Mouse (Mus musculus) embryonic facial prominence, embryonic 14.5 days (tissue): ENCODE data around the gene 1700003F12Rik. TPM values are rescaled to one million over a fixed set of nuclear protein-coding genes. Genes with fewer than 3 reads are reported as not detected.

Experiments
- ATAC-seq: fragments of 200-750 bp; cut with Nextera tagmentation; 2 replicates; pipeline ENCODE4 v1.8.0; 2017; ENCODE audit warnings: low read depth, moderate number of reproducible peaks, moderate TSS enrichment
- DNase-seq: peaks from one replicate; pipeline ENCODE4 v3.0.0-alpha.2; 2015; ENCODE audit warnings: low spot score
- H3K27ac ChIP-seq: fragments of 300-500 bp; sonication (generic); replicated peaks from 2 replicates; pipeline ENCODE4 v1.5.1; 2014; ENCODE audit warnings: low read depth, mild to moderate bottlenecking, low read length, moderate library complexity
- H3K27me3 ChIP-seq: fragments of 300-500 bp; sonication (generic); replicated peaks from 2 replicates; pipeline ENCODE4 v1.6.1; 2014; ENCODE audit warnings: low read length; ENCODE audit not compliant: control insufficient read depth, insufficient read depth
- H3K36me3 ChIP-seq: fragments of 300-500 bp; sonication (generic); 2 replicates; pipeline ENCODE4 v1.6.1; 2014; ENCODE audit warnings: low read length, mixed read lengths; ENCODE audit not compliant: control insufficient read depth, insufficient read depth
- H3K4me1 ChIP-seq: fragments of 300-500 bp; sonication (generic); 2 replicates; pipeline ENCODE4 v1.6.1; 2014; ENCODE audit warnings: antibody characterized with exemption, low read length; ENCODE audit not compliant: control insufficient read depth, insufficient read depth
- H3K4me2 ChIP-seq: fragments of 300-500 bp; sonication (generic); 2 replicates; pipeline ENCODE4 v1.6.1; 2014; ENCODE audit warnings: low read depth, mild to moderate bottlenecking, low read length, moderate library complexity, mixed read lengths
- H3K4me3 ChIP-seq: fragments of 300-500 bp; sonication (generic); 2 replicates; pipeline ENCODE4 v1.5.1; 2014; ENCODE audit warnings: low read depth, mild to moderate bottlenecking, low read length
- H3K9ac ChIP-seq: fragments of 300-500 bp; sonication (generic); 2 replicates; pipeline ENCODE4 v1.6.1; 2014; ENCODE audit warnings: low read depth, mild to moderate bottlenecking, low read length, moderate library complexity, mixed read lengths
- H3K9me3 ChIP-seq: fragments of 300-500 bp; sonication (generic); 2 replicates; pipeline ENCODE4 v1.6.1; 2016; ENCODE audit warnings: low read length; ENCODE audit not compliant: control insufficient read depth
- whole genome bisulfite sequencing: fragments of 180-500 bp; shearing (Covaris S2); extraction: QIAGEN DNeasy Blood & Tissue Kit; methylation state at CpG from one replicate; pipeline ENCODE4 v1.1.7; 2014; 5-methylcytosine and 5-hydroxymethylcytosine counted together
- polyA plus RNA-seq: library from polyadenylated mRNA; unstranded; fragments of >200 nt; fragmentation: Nextera tagmentation; extraction: Ambion mirVana; gene quantifications from 2 replicates; pipeline ENCODE4 v1.2.1, GENCODE M21; 2014

1700003F12Rik gene
- polyA plus RNA-seq, 1 experiment from 2014 or later: 0.78 TPM

DNA sequence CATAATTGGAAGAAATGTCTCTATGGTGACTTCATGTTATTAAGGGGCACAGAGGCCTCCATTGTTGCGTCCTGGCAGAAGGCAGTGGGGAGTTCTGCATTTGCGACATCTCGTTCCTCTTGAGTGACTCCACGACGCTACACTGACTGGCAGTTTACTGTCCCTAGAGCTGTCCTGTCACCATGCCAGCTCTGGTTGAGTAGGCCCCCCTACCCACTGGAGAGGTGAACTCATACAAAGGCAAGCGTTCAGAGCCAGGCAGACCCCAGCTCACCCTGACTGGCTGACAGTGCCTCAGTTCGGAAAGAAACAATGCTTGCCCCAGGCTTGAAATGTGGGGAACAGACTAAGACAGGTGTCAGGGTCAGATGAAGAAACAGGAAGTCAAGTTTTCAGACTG lies 27.4 kb downstream of the 1700003F12Rik start:
- no peaks in the 10 kb centered on the region for H3K27me3 ChIP-seq
- ATAC-seq (no peak), DNase-seq (no peak)
- H3K4me3 ChIP-seq: no peak overlapping the region
- H3K9ac ChIP-seq: no peak overlapping the region
- H3K27ac ChIP-seq: no peak overlapping the region
- H3K4me1 ChIP-seq: peaks cover 13% of the 10 kb centered on the region; the same call in 1 of the 2 replicates
- H3K9me3 ChIP-seq: no peaks in the 10 kb centered on the region
- WGBS: 57% methylated on average over 7 of the region's 7 CpGs
- H3K36me3 ChIP-seq: no peaks in the 10 kb centered on the region
- H3K4me2 ChIP-seq: no peak overlapping the region

DNA sequence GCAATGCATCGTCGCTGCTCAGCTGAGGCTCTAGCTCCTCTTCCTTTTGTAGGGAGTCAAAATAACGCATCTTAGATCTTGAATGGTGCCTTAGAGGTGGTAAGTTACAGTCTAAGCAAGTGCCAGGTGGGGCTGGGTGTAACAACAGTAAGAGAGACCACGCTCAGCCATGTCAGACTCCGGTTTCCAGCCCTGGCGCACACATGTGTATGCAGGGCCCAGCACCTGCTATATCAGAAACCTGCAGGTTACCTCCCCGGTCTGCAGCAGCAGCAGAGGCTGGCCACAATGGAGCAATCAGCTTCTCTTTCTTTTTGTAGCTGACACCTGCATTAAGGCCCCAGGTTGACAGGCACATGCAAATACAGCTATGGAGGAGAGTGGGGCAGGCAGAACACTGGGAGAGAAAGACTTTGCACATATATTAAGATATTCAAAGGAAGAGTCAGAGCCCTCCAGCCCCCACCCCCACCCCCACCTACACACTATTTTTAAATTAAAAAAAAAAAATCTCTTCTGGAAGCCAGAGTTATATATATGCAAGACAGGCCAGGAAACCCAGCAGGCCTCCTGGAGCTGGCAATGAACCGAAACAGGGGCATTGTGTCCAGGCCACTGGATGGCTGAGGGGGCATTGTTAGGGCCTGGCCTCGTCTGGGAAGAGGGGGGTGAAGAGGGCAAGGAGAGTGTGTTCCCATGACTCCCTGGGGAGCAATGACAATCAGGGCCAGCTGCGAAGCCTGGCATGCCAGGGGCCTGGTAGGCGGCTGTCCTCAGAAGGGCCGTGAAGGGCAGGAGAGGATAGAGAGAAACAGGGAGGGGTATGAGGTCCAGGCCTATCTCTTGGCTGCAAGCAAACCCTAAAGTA lies 30.2 kb downstream of the 1700003F12Rik start:
- Histone ChIP-seq H3K27me3 (no peaks in the 10 kb centered on the region), H3K9ac (no peak overlapping the region), H3K4me2 (no peak overlapping the region), H3K4me1 (0 out of 2 replicates have a peak, but pooled peaks cover 2% of the 10 kb centered on the region), H3K4me3 (no peak overlapping the region), H3K27ac (no peak overlapping the region), H3K36me3 (no peaks in the 10 kb centered on the region), H3K9me3 (no peaks in the 10 kb centered on the region)
- 50% methylated on average over 9 of the region's 12 CpGs for WGBS
- ATAC-seq: peak; percentile 33; the same call in 1 of the 2 replicates
- DNase-seq: peak; percentile 52

DNA sequence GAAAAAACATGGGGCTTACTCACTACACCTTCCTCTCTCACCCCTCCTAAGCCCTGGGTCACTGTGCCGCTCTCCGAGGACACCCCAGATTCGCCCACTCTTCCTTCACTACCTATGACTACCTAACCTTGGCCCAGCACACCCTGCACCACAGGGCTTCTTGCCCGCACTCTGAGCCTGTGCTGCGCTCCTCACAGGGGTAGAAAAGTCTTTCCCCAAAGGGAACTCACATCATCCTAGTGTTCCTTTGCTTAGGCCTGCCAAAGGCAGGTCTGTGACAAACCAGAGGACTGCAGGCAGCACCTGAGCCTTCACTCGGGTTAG lies 30.8 kb downstream of the 1700003F12Rik start:
- WGBS: 82% methylated on average over 6 of the region's 6 CpGs
- Histone ChIP-seq H3K4me1 (no peaks in the 10 kb centered on the region), H3K9ac (no peak overlapping the region), H3K27me3 (no peaks in the 10 kb centered on the region), H3K9me3 (no peaks in the 10 kb centered on the region), H3K36me3 (no peaks in the 10 kb centered on the region), H3K4me3 (no peak overlapping the region), H3K4me2 (no peak overlapping the region), H3K27ac (no peak overlapping the region)
- DNase-seq (no peak), ATAC-seq (no peak)

DNA sequence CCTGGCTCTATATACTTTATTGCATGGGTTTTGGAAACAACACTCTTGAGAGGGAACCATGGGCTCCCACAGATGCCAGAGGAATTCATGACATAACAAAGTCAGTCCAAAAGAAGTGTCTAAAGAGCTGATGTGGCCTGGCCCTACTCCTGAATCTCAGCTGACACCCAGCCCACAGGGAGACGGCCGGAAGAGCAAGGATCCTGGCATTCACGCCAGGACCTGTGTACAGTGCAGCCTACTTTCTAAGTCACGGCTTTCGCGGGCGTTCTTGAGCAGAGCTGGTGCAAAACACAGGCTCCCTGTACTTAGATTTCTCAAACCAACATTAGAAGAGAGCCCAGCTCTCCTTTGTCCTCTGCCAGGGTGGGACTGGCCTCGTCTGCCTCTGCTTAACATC lies 33.7 kb downstream of the 1700003F12Rik start:
- 80% methylated on average over 8 of the region's 8 CpGs for WGBS
- no peak for ATAC-seq
- no peak overlapping the region for H3K4me3 ChIP-seq
- H3K9me3 ChIP-seq: no peaks in the 10 kb centered on the region
- no peak overlapping the region for H3K27ac ChIP-seq
- H3K36me3 ChIP-seq: no peaks in the 10 kb centered on the region
- 0 out of 2 replicates have a peak, but pooled peaks cover 12% of the 10 kb centered on the region for H3K4me1 ChIP-seq
- no peaks in the 10 kb centered on the region for H3K27me3 ChIP-seq
- no peak for DNase-seq
- H3K4me2 ChIP-seq: no peak overlapping the region
- no peak overlapping the region for H3K9ac ChIP-seq

DNA sequence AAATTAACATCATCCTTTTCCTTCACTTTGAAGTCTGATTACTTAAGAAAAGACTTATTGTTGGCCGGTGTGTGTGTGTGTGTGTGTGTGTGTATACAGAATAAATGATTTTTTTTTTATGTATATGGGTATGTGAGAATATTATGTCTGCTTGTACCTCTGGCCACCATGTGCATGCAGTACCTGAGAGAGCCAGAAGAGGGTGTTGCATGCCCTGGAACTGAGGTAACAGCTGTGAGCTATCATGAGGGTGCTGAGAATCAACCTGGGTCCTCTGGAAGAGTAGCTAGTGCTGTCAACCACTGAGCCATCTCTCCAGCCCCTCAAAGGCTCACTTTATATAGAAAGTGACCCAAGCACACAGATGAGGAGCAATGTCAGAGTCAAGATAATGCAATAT lies 34.5 kb downstream of the 1700003F12Rik start:
- H3K36me3 ChIP-seq: peaks cover under 1% of the 10 kb centered on the region; the same call in 1 of the 2 replicates
- DNase-seq (no peak), ATAC-seq (no peak)
- no peak overlapping the region for H3K4me2 ChIP-seq
- H3K27ac ChIP-seq: no peak overlapping the region
- no peak overlapping the region for H3K4me3 ChIP-seq
- 0 out of 2 replicates have a peak, but pooled peaks cover 12% of the 10 kb centered on the region for H3K4me1 ChIP-seq
- no peak overlapping the region for H3K9ac ChIP-seq
- 96% methylated on average over 1 of the region's 1 CpGs for WGBS
- H3K27me3 ChIP-seq: no peaks in the 10 kb centered on the region
- H3K9me3 ChIP-seq: no peaks in the 10 kb centered on the region

DNA sequence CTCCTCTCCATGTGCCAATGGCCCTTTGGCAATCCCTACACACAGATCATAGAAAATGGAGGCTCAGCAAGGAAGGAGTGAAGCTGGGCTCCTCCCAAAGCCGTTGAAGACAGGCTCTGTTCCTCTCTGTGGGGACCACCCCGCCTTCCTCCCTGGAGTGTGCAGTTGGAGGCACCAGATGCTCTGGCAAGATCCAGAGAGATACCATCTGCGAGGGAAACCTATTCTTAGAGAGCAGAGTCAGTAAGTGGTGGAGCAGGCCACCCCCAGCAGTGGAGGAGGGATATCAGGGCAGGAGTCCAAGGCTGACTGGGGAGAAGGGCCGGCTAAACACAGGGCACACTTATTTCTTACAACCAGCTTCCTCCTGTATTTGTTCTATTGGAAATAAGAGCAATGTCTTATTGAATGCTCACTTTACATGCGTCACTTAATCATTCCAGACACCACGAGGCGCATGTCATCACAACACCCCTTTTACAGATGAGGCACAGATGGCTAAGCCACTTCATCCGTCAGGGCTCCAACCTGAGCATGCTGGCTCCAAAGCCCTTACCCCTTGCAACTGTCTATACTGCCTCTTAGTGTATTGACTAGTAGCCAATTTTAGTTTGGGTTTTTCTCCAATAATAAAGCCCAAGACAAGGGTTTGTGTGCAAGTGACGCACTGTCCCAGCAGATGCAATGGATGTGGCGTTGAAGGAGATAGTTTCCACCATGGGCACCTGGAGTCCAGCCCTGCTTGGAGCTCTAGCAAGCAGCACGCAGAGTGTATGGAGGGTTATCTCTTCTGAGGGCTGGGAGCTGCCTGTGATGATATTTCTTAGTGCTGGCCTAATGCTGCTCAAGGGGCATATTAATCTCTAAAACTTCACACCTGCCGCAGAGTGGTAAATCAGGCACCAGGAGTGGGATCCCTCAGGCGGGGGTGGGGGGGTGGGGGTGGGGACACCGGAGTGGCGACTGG lies 37.3 kb downstream of the 1700003F12Rik start:
- Histone ChIP-seq H3K27me3 (no peaks in the 10 kb centered on the region), H3K36me3 (peaks cover 12% of the 10 kb centered on the region; the same call in 1 of the 2 replicates), H3K4me2 (no peak overlapping the region), H3K27ac (no peak overlapping the region; the same call in 1 of the 2 replicates), H3K4me1 (0 out of 2 replicates have a peak, but pooled peaks cover 12% of the 10 kb centered on the region), H3K9ac (no peak overlapping the region), H3K4me3 (no peak overlapping the region), H3K9me3 (no peaks in the 10 kb centered on the region)
- 53% methylated on average over 15 of the region's 15 CpGs for WGBS
- ATAC-seq (peak; percentile 81), DNase-seq (peak; percentile 86)

DNA sequence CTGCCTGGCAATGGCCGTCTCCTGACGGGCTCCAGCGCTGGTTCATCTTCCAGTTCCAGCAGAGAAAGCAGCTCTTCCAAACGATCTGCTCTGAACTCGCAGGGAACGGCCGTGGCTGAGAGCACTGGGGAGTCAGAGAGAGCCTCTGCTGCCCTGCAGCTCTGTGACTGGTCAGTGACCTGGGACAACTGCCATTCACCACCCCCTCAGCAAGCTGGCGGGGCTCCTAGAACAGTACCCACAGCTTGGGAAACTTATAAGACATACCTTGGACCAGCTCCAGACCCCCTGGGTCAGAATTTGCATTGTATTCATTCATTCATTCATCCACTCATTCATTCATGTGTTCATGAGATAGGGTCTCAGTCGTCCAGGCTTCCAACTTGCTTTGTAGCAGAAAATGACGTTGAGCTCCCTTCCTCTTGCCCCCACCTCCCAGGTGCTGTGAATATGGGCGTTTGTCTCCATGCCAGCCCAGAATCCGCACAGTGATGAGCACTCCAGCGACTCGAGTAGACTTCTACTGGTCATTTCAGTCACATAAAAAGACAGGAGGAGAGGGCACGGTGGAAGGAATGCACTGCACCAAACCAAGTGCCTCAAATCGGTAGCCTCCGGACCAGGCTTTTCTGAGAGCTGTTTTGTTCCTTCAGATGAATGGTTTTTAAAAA lies 38.2 kb downstream of the 1700003F12Rik start:
- H3K4me3 ChIP-seq: no peak overlapping the region
- 66% methylated on average over 16 of the region's 17 CpGs for WGBS
- H3K4me1 ChIP-seq: 0 out of 2 replicates have a peak, but pooled peaks cover 12% of the 10 kb centered on the region
- H3K36me3 ChIP-seq: peaks cover 12% of the 10 kb centered on the region; the same call in 1 of the 2 replicates
- no peaks in the 10 kb centered on the region for H3K27me3 ChIP-seq
- no peak overlapping the region for H3K4me2 ChIP-seq
- H3K9ac ChIP-seq: peak overlapping the region; percentile 8
- no peaks in the 10 kb centered on the region for H3K9me3 ChIP-seq
- no peak overlapping the region for H3K27ac ChIP-seq
- DNase-seq (no peak), ATAC-seq (no peak)

DNA sequence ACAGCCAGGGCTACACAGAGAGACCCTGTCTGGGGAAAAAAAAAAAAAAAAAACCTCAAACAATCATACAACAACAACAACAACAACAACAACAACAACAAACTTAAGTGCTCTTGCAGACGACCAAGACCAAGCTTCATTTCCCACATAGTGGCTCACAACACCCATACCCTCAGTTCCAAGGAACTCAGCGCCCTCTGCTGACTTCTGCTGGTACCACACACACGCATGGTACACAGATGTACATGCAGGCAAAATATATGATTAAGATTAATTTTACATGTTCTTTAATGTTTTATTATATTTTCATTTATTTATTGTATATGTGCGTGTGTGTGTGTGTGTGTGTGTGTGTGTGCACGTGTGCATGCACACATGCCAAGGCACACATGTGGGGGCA lies 39.5 kb downstream of the 1700003F12Rik start:
- peaks cover 12% of the 10 kb centered on the region; the same call in 1 of the 2 replicates for H3K36me3 ChIP-seq
- no peaks in the 10 kb centered on the region for H3K27me3 ChIP-seq
- H3K4me1 ChIP-seq: 0 out of 2 replicates have a peak, but pooled peaks cover 12% of the 10 kb centered on the region
- WGBS: 74% methylated on average over 5 of the region's 5 CpGs
- H3K9me3 ChIP-seq: no peaks in the 10 kb centered on the region
- H3K9ac ChIP-seq: no peak overlapping the region
- no peak overlapping the region for H3K4me2 ChIP-seq
- DNase-seq: no peak
- no peak overlapping the region for H3K4me3 ChIP-seq
- H3K27ac ChIP-seq: no peak overlapping the region
- no peak for ATAC-seq
